Mouse (Mus musculus) brain, embryonic 18.5 days (tissue): ENCODE data around the gene Enox1.
"Not testable (repeated sequence)": the region's sequence is repeated elsewhere in the genome, so short reads cannot be mapped to it uniquely, and the experiment has no call there.

Source experiments
- DNase-seq: peaks from one replicate; pipeline ENCODE4 v3.0.0-alpha.2; 2012; ENCODE audit warnings: low read depth, low spot score

Gene Enox1

GRCm38 (mm10) chr14:77156222-77156910, at the start of gene Enox1:
Enox1 (plus strand) TSS chr14:77156763.
- DNase-seq: peak; percentile 88

DNA sequence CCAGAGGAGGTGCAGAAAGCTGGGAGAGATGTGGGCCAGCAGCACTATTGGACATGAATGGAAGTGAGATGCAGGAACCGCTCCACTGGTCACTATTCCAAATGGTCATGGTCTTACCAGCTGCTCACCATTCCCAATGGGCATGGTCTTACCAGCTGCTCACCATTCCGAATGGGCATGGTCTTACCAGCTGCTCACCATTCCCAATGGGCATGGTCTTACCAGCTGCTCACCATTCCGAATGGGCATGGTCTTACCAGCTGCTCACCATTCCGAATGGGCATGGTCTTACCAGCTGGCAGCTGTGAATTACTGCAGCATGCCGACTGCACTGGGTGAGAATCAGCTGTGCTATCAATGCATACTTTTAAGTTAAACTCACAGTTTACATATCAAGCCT, 45.9 kb upstream of the Enox1 start:
- not testable (repeated sequence) for DNase-seq

DNA sequence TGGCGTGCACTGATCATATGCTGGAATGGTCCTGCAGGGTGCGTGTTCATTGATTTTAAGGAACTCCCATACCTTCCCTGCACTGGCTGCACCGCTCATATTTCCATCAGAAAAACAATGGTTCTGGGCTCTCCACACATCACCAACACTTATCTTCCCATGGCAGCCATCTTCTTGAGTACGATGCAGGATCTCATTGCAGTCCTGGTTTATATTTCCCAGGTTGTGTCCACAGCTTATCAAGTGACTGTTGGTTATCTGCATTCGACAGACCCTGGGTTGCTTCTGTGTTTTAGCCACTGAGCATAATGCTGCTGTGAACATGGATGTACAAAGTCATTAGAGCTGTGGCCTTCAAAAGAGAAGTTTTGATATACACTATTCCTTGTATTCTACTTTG, 26.0 kb upstream of the Enox1 start:
- DNase-seq: no peak

- no peak for DNase-seq
These were observed 19.6 kb upstream of the Enox1 start for GRCm38 (mm10) chr14:77136936-77137335.

DNA sequence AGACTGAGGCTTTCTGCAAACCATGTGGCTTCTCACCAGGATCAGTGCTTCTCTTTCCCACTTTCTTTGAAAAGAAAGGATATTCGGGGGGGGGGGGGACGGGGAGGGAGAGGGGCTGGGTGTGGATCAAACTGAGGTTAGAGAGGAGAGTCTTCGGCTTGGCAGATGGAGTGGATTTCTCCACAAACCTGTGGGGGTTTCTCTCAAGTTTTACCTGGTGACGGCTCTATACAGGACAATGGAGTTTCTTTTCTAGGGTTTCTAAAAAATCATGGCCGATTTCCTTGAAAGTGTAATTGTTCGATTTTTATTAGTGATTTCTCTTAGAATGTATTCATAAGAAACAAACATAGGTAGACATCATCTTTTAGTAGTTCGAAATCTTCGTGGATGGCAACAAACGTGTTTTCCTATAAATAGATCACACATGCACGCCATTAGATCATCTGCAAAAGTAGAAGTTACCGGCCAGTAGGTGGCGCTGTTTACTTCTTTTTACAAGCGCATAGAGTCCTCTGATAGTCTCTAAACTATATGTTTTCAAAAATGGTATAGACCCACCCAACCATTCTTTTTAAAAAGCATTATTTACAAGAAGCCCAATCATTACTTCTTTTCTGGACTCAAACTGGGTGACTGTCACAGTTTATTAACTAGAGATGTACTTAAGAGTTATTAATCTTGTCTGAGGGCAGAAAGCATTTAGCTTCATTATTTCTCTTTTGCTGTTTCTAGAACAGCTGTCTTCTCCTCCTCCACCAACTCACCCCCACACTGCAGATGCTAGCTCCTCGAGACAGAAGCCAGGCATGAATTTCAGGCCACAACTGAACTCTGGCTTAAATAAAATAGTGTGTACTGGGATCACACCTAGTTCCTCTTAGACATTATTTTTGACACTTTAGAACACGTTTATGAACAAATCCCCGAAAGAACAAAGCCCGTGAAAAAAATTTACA, 15.0 kb upstream of the Enox1 start:
- peak; percentile 76 for DNase-seq

DNA sequence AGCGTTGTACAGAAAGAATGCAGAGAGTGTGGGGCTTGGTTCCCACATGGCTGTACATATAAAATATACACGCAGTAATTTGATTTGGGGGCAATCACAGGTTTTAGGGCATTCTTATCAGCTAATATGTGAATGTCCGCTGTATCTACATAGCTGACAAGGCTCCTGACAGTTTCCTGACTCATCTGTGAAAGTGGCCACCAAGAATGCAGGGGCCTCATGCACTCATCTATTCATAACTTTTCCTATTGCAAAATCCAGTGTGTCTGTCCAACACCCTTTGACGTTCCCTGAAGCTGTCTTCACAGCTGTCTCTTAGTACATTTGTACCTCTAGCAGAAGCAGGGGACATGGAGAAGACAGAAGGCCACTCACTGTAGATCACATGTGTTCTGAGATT, 11.5 kb upstream of the Enox1 start:
- DNase-seq: no peak

GRCm38 (mm10) chr14:77147635-77148034, 8.9 kb upstream of the Enox1 start:
- DNase-seq: no peak

DNA sequence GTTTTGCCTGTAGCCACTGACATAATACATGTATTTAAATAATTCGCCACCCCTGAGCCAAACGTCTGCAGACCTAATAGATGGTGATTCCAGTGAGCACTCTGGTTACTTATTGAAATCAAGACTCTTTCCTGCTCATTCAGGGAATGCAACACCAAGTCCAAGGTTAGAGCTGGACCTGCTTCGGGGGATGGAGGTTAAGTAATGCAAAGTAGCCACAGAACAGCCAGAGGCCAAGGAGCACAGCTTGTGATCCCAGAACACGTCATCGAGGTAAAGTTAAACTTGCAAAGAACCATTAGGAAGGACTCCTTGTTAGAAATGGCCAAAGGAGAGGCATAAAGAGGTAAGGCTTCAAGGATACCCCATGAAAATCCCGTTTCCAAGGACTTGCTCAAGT, 6.0 kb upstream of the Enox1 start:
- no peak for DNase-seq

DNA sequence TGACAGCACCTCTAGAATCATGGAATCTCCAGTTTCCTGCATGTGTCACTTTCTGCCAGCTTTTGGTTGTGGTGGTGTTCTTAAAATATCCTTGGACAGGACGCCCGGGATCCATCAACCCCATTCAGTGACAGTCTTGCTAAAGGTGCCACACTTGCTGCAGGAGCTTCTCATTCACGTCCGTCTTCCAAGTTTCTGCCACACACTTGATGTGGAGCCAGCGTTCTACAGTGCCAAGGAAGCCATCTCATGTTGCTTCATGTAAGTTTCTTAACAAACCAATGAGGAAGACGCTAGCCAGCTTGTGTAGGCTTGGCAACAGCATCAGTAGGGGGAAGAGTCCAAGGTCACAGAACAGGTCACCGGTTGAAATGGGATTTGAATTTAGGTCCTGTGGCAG, 5.1 kb upstream of the Enox1 start:
- no peak for DNase-seq

DNA sequence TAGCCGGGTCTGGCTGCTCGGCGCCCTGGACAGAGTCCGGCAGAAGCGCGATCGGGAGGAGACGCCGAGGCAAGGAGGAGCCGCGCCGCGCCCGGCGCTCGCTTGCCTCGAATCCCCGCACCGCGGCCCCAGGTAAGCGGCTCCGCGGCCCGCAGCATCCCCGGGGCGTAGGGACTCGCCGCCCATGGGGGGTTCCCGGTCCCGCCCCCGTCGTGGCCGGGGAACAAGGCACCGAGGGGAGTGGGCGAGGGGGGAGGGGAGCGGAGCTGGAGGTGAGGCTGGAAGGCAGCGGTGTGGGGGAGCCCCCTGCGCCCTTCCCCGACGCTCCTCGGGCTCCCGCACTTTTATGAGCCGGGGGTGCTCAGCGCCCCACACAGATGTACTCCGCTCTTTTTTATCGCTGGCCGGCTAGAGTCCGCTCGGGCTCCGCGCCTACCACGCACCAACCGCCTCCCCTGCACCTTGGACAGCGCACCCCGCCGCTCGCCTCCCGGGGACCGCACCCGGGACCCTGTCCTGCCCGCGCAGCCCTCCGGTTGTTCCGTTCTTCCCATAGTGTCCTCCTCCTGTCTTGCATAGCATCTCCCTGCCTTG, 445 bp downstream of the Enox1 start:
- DNase-seq: no peak

GRCm38 (mm10) chr14:77157505-77157911, 945 bp downstream of the Enox1 start:
- DNase-seq: peak; percentile 61

DNA sequence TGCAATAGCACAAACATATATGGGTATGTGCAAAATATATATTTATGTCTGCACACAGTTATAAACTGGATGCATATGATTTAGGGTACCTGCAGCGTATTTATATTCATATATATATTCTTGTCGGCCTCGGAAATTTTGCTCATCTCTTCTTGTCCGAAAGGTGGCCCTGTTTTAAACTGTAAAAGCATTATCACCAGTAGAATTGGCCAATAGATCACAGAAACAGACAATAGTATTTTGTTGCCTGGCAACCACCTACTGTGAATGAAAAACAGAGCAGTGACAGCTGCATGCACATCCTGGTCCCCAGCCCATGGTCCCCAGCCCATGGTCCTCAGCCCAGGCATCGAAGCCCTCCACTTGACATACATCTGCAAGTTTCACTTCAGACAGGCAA, 2.8 kb downstream of the Enox1 start:
- no peak for DNase-seq

- DNase-seq: no peak
These were observed 5.9 kb downstream of the Enox1 start for GRCm38 (mm10) chr14:77162496-77162895.

- DNase-seq: no peak
These were observed 7.8 kb downstream of the Enox1 start for GRCm38 (mm10) chr14:77164396-77164795.

DNA sequence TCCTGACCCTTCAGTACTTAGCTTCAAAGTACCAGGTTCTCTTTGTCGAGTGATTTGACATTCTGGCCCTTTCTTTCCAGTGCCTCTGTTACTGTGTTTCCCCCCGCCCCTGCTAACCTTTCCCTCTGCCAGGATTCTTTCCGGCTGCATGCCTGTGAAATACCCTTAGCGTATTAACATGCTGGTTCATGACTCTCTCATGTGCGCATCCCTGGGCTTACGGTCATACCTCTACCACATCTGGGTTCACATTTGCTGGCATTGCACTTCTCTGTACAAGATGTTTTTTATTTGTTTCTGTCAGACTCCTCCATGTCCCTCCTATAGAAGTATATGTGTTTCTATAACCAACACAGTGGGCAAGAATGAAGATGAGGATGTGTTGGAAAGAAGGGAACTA, 11.6 kb downstream of the Enox1 start:
- no peak for DNase-seq

- no peak for DNase-seq
These were observed 17.9 kb downstream of the Enox1 start for GRCm38 (mm10) chr14:77174491-77174890.

GRCm38 (mm10) chr14:77174931-77175330, 18.4 kb downstream of the Enox1 start:
- DNase-seq: no peak

- no peak for DNase-seq
These were observed 23.7 kb downstream of the Enox1 start for GRCm38 (mm10) chr14:77180241-77180640.

GRCm38 (mm10) chr14:77180753-77181374, 24.3 kb downstream of the Enox1 start:
- DNase-seq: no peak

DNA sequence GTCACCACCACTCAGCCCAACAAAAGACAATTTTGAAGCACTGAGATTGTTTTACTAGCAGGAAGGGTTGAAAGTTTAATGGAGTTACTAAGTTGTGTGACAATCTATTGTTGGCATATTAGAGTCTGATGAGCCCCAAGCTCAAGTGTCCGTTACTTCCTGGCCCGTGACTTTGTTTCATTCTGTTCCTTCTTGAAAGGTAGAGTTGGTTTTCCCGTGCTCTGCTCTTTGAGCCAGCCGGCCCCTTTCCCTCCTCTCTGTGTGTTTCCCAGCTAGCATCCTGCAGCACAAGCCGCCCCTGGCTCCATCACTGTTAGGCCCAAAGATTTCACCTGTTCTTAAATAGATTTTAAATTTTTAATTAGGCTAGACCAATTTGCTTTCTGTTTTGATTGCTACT, 26.9 kb downstream of the Enox1 start:
- DNase-seq: no peak

- no peak for DNase-seq
These were observed 33.6 kb downstream of the Enox1 start for GRCm38 (mm10) chr14:77190158-77190557.
